Mouse (Mus musculus): ENCODE measurements around the gene Lrrc75b. TPM values are rescaled to one million over a fixed set of nuclear protein-coding genes. Genes with fewer than 3 reads are reported as not detected.
A peak's percentile ranks its signal among the peaks of the same experiment; 100 is the strongest.
"Not testable (repeated sequence)": the region's sequence is repeated elsewhere in the genome, so short reads cannot be mapped to it uniquely, and the experiment has no call there.

The Lrrc75b gene
- polyA plus RNA-seq, 1 experiment from 2014 or later, result 2.7 TPM

- no peak for ATAC-seq
- Histone ChIP-seq H3K27ac (no peak overlapping the region), H3K9me3 (no peaks in the 10 kb centered on the region), H3K27me3 (replicated peaks) (no peaks in the 10 kb centered on the region), H3K4me2 (replicated peaks) (no peak overlapping the region), H3K9ac (no peak overlapping the region), H3K4me3 (replicated peaks) (no peak overlapping the region), H3K36me3 (no peaks in the 10 kb centered on the region), H3K4me1 (replicated peaks) (peaks cover 10% of the 10 kb centered on the region; the same call in 1 of the 2 replicates)
- WGBS, result 61% methylated on average over 13 of the region's 13 CpGs
These were observed 7.3 kb downstream of the Lrrc75b start for GRCm38 (mm10) chr10:75552701-75553450.

- Histone ChIP-seq H3K27ac (no peak overlapping the region), H3K27me3 (replicated peaks) (no peaks in the 10 kb centered on the region), H3K9me3 (no peaks in the 10 kb centered on the region), H3K9ac (no peak overlapping the region), H3K4me1 (replicated peaks) (peaks cover 10% of the 10 kb centered on the region; the same call in 1 of the 2 replicates), H3K36me3 (no peaks in the 10 kb centered on the region), H3K4me3 (replicated peaks) (no peak overlapping the region), H3K4me2 (replicated peaks) (no peak overlapping the region)
- WGBS, result 70% methylated on average over 2 of the region's 2 CpGs
- ATAC-seq, result no peak
These were observed 8.0 kb downstream of the Lrrc75b start for GRCm38 (mm10) chr10:75552106-75552505.

- Histone ChIP-seq H3K4me1 (replicated peaks) (peaks cover 10% of the 10 kb centered on the region; the same call in 1 of the 2 replicates), H3K27me3 (replicated peaks) (no peaks in the 10 kb centered on the region), H3K9me3 (no peaks in the 10 kb centered on the region), H3K27ac (no peak overlapping the region), H3K9ac (no peak overlapping the region), H3K4me2 (replicated peaks) (peak overlapping the region; percentile 28), H3K36me3 (no peaks in the 10 kb centered on the region), H3K4me3 (replicated peaks) (no peak overlapping the region)
- ATAC-seq, result no peak
- 25% methylated on average over 12 of the region's 12 CpGs for WGBS
These were observed 9.0 kb downstream of the Lrrc75b start for GRCm38 (mm10) chr10:75551175-75551574.

GRCm38 (mm10) chr10:75549886-75550285, 10.2 kb downstream of the Lrrc75b start:
- no peak overlapping the region for H3K4me3 ChIP-seq (replicated peaks)
- no peaks in the 10 kb centered on the region for H3K9me3 ChIP-seq
- H3K4me2 ChIP-seq (replicated peaks), result no peak overlapping the region
- 43% methylated on average over 7 of the region's 7 CpGs for WGBS
- no peak overlapping the region for H3K9ac ChIP-seq
- ATAC-seq, result no peak
- H3K27me3 ChIP-seq (replicated peaks), result no peaks in the 10 kb centered on the region
- H3K27ac ChIP-seq, result no peak overlapping the region
- H3K36me3 ChIP-seq, result no peaks in the 10 kb centered on the region
- peaks cover 10% of the 10 kb centered on the region; the same call in 1 of the 2 replicates for H3K4me1 ChIP-seq (replicated peaks)

- H3K9me3 ChIP-seq, result no peaks in the 10 kb centered on the region
- no peak overlapping the region for H3K9ac ChIP-seq
- no peak overlapping the region for H3K4me3 ChIP-seq (replicated peaks)
- H3K4me1 ChIP-seq (replicated peaks), result peaks cover 10% of the 10 kb centered on the region; the same call in 1 of the 2 replicates
- H3K27me3 ChIP-seq (replicated peaks), result no peaks in the 10 kb centered on the region
- H3K36me3 ChIP-seq, result no peaks in the 10 kb centered on the region
- peak; percentile 75 for ATAC-seq
- H3K27ac ChIP-seq, result peak overlapping the region; percentile 33
- peak overlapping the region; percentile 18 for H3K4me2 ChIP-seq (replicated peaks)
- 16% methylated on average over 14 of the region's 14 CpGs for WGBS
These were observed 11.6 kb downstream of the Lrrc75b start for GRCm38 (mm10) chr10:75548486-75548885.

GRCm38 (mm10) chr10:75547901-75548300, 12.2 kb downstream of the Lrrc75b start:
- ATAC-seq, result peak; percentile 48; the same call in 1 of the 2 replicates
- peak overlapping the region; percentile 33 for H3K27ac ChIP-seq
- WGBS, result 28% methylated on average over 7 of the region's 7 CpGs

GRCm38 (mm10) chr10:75536123-75536522, 24.0 kb downstream of the Lrrc75b start:
- Histone ChIP-seq H3K27me3 (replicated peaks) (no peaks in the 10 kb centered on the region), H3K9me3 (no peaks in the 10 kb centered on the region), H3K4me3 (replicated peaks) (no peak overlapping the region), H3K9ac (no peak overlapping the region), H3K4me2 (replicated peaks) (no peak overlapping the region), H3K4me1 (replicated peaks) (no peaks in the 10 kb centered on the region), H3K27ac (no peak overlapping the region), H3K36me3 (peaks cover 10% of the 10 kb centered on the region)
- no peak for ATAC-seq
- WGBS, result 76% methylated on average over 5 of the region's 5 CpGs

More at GRCm38 (mm10) chr10:75547901-75548300, 12.2 kb downstream of the Lrrc75b start:
- H3K9me3 ChIP-seq, result no peaks in the 10 kb centered on the region
- H3K36me3 ChIP-seq, result no peaks in the 10 kb centered on the region
- H3K4me2 ChIP-seq (replicated peaks), result peak overlapping the region; percentile 18
- no peak overlapping the region for H3K4me3 ChIP-seq (replicated peaks)
- H3K9ac ChIP-seq, result no peak overlapping the region
- H3K4me1 ChIP-seq (replicated peaks), result peaks cover 10% of the 10 kb centered on the region; the same call in 1 of the 2 replicates
- H3K27me3 ChIP-seq (replicated peaks), result no peaks in the 10 kb centered on the region

- Histone ChIP-seq H3K4me3 (replicated peaks) (no peak overlapping the region), H3K9me3 (no peaks in the 10 kb centered on the region), H3K27ac (no peak overlapping the region), H3K4me2 (replicated peaks) (no peak overlapping the region), H3K9ac (no peak overlapping the region), H3K4me1 (replicated peaks) (no peaks in the 10 kb centered on the region), H3K36me3 (peaks cover 10% of the 10 kb centered on the region), H3K27me3 (replicated peaks) (no peaks in the 10 kb centered on the region)
- WGBS, result 85% methylated on average over 2 of the region's 2 CpGs
- ATAC-seq, result no peak
These were observed 24.7 kb downstream of the Lrrc75b start for GRCm38 (mm10) chr10:75535423-75535822.

GRCm38 (mm10) chr10:75534934-75535333, 25.2 kb downstream of the Lrrc75b start:
- no peak overlapping the region for H3K4me2 ChIP-seq (replicated peaks)
- H3K9ac ChIP-seq, result no peak overlapping the region
- H3K27me3 ChIP-seq (replicated peaks), result no peaks in the 10 kb centered on the region
- H3K27ac ChIP-seq, result no peak overlapping the region
- 83% methylated on average over 8 of the region's 8 CpGs for WGBS
- no peaks in the 10 kb centered on the region for H3K4me1 ChIP-seq (replicated peaks)
- no peak overlapping the region for H3K4me3 ChIP-seq (replicated peaks)
- ATAC-seq, result no peak
- peaks cover 10% of the 10 kb centered on the region for H3K36me3 ChIP-seq
- no peaks in the 10 kb centered on the region for H3K9me3 ChIP-seq

- no peak for ATAC-seq
- H3K27me3 ChIP-seq (replicated peaks), result no peaks in the 10 kb centered on the region
- no peak overlapping the region for H3K4me2 ChIP-seq (replicated peaks)
- peaks cover 10% of the 10 kb centered on the region for H3K36me3 ChIP-seq
- H3K9me3 ChIP-seq, result no peaks in the 10 kb centered on the region
- H3K27ac ChIP-seq, result no peak overlapping the region
- WGBS, result 89% methylated on average over 8 of the region's 8 CpGs
- no peak overlapping the region for H3K4me3 ChIP-seq (replicated peaks)
- H3K4me1 ChIP-seq (replicated peaks), result no peaks in the 10 kb centered on the region
- no peak overlapping the region for H3K9ac ChIP-seq
These were observed 25.9 kb downstream of the Lrrc75b start for GRCm38 (mm10) chr10:75534216-75534615.

- Histone ChIP-seq H3K4me3 (replicated peaks) (no peak overlapping the region), H3K27ac (no peak overlapping the region), H3K27me3 (replicated peaks) (no peaks in the 10 kb centered on the region), H3K9ac (no peak overlapping the region), H3K4me2 (replicated peaks) (no peak overlapping the region), H3K9me3 (no peaks in the 10 kb centered on the region), H3K36me3 (peaks cover 10% of the 10 kb centered on the region), H3K4me1 (replicated peaks) (no peaks in the 10 kb centered on the region)
- no peak for ATAC-seq
- WGBS, result 88% methylated on average over 9 of the region's 9 CpGs
These were observed 28.5 kb downstream of the Lrrc75b start for GRCm38 (mm10) chr10:75531532-75532090.

GRCm38 (mm10) chr10:75530322-75530721, 29.8 kb downstream of the Lrrc75b start:
- Histone ChIP-seq H3K9ac (no peak overlapping the region), H3K36me3 (peaks cover 17% of the 10 kb centered on the region), H3K27ac (no peak overlapping the region), H3K27me3 (replicated peaks) (no peaks in the 10 kb centered on the region), H3K4me1 (replicated peaks) (no peaks in the 10 kb centered on the region), H3K9me3 (no peaks in the 10 kb centered on the region), H3K4me2 (replicated peaks) (no peak overlapping the region), H3K4me3 (replicated peaks) (no peak overlapping the region)
- ATAC-seq, result no peak
- 85% methylated on average over 2 of the region's 2 CpGs for whole genome bisulfite sequencing

GRCm38 (mm10) chr10:75525450-75525849, 34.7 kb downstream of the Lrrc75b start:
- H3K9ac ChIP-seq; H3K9me3 ChIP-seq; H3K27me3 ChIP-seq (replicated peaks); H3K4me2 ChIP-seq (replicated peaks); H3K4me3 ChIP-seq (replicated peaks); H3K4me1 ChIP-seq (replicated peaks); H3K27ac ChIP-seq; ATAC-seq: not testable (repeated sequence)
- peaks cover 17% of the 10 kb centered on the region for H3K36me3 ChIP-seq
- WGBS, result 96% methylated on average over 9 of the region's 9 CpGs
